Mouse (Mus musculus) heart, postnatal 10 days (tissue): ENCODE measurements around the gene Ppp4r3a. TPM values are rescaled to one million over a fixed set of nuclear protein-coding genes. Genes with fewer than 3 reads are reported as not detected.

ENCODE experiments used
- DNase-seq, 2 experiments: peaks; one replicate each; pipeline ENCODE4 v3.0.0; 2021
- intact Hi-C: fragments of 180-260 bp; cut with DNase I; formaldehyde crosslinking; loops from one replicate; pipeline ENCODE4 v1.15.1; 2025
- microRNA-seq, 2 experiments: library from miRNA; unstranded; fragments of <30 nt; microRNA quantifications; one replicate each; pipeline ENCODE4 v1.2.0; 2022
- total RNA-seq, 2 experiments: library from RNA; stranded (reverse); gene quantifications; 2 replicates each; pipeline ENCODE4 v1.2.3; 2021

Ppp4r3a gene
- total RNA-seq, 2 experiments from 2014 or later, result 37.6 to 38.9 TPM

DNA sequence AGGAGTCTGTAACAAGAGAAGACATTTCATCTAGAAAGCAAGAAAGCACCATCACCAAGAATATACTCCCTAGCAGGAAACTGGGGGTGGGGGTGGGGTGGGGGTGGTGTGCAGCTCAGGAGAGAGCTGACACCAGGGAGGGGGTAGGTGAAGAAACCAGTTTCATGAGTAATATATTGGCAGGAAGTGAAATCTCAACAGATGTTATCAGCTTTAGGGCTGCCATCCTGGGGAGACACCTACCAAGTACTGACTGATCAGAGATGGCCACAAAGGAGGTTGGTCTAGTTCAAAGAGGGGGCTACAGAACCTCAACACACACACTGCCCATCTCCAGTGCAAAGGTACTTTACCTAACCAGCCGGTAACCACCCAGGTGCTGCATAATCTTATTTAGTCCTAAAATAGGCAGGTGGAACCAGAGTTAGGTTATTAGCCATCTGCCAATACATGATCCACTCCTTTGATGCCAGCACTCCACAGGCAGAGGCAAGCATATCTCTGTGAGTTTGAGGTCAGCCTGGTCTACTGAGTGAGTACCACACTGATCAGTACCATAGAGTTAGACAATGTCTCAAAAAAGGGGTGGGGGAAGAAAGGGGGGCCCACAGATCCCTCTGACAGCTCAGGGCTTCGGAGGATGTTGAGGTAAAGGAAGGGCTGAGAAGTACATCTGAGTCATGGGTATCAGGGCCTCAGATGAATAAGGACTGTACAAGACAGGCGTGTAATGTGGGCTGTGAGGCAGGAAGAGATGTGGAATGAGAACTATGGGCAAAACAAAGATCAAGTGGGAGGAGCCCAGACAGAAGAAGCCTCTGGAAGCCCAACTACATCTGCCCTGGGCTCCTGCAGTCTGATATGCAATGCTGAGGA, 89.1 kb downstream of the Ppp4r3a start:
- intact Hi-C loops, result no loop called here
- DNase-seq, result no peak

DNA sequence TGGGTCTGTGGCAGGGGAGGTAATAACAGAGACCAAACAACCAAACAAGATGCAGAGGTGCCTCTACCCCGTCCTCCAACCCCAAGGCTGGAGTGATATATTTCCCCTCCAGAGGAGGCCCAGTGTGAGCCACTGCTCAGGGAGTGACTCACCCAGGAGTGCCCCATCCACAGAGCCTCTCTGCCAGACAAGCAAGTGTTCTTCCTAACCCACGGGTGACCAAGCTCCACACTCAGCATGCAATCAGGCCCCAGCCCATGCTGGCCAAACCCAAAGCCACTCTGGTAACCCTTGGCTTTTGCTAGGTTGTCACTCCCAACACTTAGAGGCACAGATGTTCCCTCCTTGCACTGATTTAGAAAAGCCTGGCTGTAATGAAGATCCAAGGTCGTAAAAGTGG, 90.4 kb downstream of the Ppp4r3a start:
- intact Hi-C loops, result no loop called here
- DNase-seq, result no peak

DNA sequence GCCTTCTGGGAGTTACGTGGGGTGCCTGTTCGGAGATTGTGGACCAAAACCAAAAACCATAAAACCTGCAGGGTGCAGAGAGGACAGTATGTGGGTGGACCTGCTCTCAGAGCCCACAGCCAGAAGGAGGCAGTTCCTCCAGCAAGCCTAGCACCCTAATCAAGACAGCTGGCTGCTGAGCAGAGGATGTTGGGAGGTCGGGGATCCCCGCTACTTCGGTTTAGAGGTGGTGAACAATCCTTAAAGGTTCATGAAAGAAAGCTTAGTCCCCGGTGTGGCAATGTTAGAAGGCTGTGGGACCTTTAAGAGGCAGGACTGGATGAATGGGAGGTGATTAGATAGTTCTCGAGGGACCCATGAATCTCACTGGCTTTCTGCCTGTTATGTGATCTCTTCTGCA, 91.0 kb downstream of the Ppp4r3a start:
- intact Hi-C loops, result no loop called here
- DNase-seq, result no peak

DNA sequence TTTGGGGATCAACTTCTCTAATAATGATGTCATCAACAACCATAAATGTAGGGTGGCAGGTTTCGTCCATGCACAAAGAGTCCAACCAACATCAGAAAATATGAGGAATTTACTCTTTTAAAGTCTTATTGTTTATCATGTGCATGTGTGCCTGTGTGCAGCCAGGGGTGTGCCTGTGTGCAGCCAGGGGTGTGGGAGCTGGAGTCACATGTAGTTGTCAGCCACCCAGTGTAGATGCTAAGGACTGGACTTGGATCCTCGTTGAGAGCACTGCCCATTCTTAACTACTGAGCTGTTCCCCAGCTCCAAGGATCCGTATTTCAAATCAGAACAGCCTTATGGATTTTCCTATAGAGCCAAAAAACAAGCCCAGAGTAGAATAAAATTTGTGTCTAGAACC, 92.4 kb downstream of the Ppp4r3a start:
- DNase-seq, result no peak
- intact Hi-C loops, result no loop called here

DNA sequence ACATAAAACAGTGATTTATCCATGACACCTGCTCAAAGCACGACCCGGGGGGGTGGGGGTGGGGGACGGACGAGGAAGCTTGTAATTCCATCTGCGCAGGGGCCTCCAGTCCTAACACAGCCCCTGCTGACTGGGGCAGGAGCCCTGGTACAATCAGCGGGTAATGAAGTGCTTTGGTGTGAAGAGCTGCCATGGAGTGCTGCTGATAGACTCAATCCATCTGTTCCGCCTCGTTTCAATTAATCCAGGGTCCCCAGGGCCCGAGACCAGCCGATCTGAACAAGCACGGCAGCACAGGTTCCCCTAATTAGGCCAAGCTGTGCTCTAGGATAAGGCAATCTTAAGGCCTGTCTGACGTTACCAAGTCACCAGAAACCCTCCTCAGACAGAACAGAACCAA, 93.2 kb downstream of the Ppp4r3a start:
- no peak for DNase-seq
- intact Hi-C loops, result no loop called here

DNA sequence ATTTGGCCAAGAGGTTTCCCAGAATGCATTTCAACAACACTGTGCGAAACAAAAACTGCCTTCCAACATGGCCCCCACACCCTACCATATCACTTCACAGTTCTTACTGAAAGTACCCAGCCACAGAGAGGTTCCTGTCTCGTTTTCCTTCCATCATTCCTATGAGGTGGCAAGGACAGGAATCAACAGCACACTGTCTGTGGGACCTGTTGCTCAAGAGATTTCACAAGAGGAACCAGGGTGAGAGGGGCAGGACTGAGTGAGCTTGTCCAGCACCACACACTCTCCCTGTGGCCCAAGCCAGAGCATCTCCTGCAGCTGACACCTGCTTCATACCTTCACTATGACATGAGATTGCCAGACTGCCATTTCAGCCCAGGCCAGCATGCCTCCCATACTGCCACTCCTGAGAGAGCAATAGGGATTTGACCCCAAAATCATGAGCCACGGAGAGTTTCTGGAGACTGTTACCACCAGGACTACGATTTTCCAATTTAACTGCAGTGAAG, 93.7 kb downstream of the Ppp4r3a start:
- intact Hi-C loops, result no loop called here

More for the DNA sequence above, 93.7 kb downstream of the Ppp4r3a start:
- DNase-seq, result no peak

Small RNAs within 50 kb of the gene (microRNA-seq; reads per million reads assigned to microRNA genes)
- gene Mir1190, result 0 reads per million in 2 experiments

Other genes with a start within 250 kb of the Ppp4r3a start
- under 1 TPM; 0.55 to 0.81 TPM for gene Gpr68, start 175.5 kb downstream of the Ppp4r3a start, total RNA-seq
- gene Ccdc88c, start 54.6 kb downstream of the Ppp4r3a start, total RNA-seq, result 10 to 100 TPM; 11.9 to 13.2 TPM